Mouse (Mus musculus): ENCODE results near the gene Nfatc2. TPM values are rescaled to one million over a fixed set of nuclear protein-coding genes. Genes with fewer than 3 reads are reported as not detected.

Nfatc2 gene
- polyA plus RNA-seq, 1 experiment from 2014 or later: 13.2 TPM

DNA sequence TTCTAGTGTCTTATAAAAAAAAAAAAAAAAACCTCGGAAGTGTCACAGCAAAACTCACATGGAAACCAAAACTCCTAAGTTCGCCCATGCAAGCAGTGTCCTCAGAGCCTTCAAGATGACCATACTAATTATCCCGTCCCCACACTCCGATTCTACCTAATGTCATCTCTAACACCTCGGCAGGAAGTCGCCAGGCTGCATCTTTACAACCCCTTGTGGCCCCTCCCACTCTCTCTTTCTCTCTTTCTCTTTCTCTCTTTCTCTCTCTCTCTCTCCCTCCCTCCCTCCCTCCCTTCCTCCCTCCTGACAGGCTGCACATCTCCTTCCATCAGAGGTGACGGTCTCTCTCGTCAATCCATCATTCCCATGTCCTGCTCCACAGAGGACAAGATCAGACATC lies 44.4 kb downstream of the Nfatc2 start:
- Histone ChIP-seq H3K9ac (ENCODE audit: low read length) (no peak overlapping the region), H3K27me3 (ENCODE audit: control insufficient read depth, insufficient read depth, low read length) (no peaks in the 10 kb centered on the region; the same call in 1 of the 2 replicates), H3K9me3 (ENCODE audit: control insufficient read depth, low read length) (no peaks in the 10 kb centered on the region), H3K4me1 (ENCODE audit: control insufficient read depth in 2 of 2, insufficient read depth in 2 of 2, low read length in 2 of 2) (peaks cover 33 to 53% of the 10 kb centered on the region in 2 experiments), H3K27ac (replicated peaks in 1 of 2; ENCODE audit: control insufficient read depth in 1 of 2, insufficient read depth in 1 of 2, low read depth in 2 of 2, low read length in 2 of 2) (no peak overlapping the region), H3K4me2 (ENCODE audit: low read length) (no peak overlapping the region), H3K4me3 (ENCODE audit: control insufficient read depth in 1 of 2, insufficient read depth in 1 of 2, low read depth in 1 of 2, low read length in 2 of 2) (no peak overlapping the region), H3K36me3 (ENCODE audit: control insufficient read depth, insufficient read depth, low read length) (0 out of 2 replicates have a peak, but pooled peaks cover 5% of the 10 kb centered on the region)
- no peak for ATAC-seq (ENCODE audit: insufficient number of reproducible peaks, insufficient read depth, low FRiP score, low read depth)
- WGBS: 71% methylated on average over 8 of the region's 8 CpGs

DNA sequence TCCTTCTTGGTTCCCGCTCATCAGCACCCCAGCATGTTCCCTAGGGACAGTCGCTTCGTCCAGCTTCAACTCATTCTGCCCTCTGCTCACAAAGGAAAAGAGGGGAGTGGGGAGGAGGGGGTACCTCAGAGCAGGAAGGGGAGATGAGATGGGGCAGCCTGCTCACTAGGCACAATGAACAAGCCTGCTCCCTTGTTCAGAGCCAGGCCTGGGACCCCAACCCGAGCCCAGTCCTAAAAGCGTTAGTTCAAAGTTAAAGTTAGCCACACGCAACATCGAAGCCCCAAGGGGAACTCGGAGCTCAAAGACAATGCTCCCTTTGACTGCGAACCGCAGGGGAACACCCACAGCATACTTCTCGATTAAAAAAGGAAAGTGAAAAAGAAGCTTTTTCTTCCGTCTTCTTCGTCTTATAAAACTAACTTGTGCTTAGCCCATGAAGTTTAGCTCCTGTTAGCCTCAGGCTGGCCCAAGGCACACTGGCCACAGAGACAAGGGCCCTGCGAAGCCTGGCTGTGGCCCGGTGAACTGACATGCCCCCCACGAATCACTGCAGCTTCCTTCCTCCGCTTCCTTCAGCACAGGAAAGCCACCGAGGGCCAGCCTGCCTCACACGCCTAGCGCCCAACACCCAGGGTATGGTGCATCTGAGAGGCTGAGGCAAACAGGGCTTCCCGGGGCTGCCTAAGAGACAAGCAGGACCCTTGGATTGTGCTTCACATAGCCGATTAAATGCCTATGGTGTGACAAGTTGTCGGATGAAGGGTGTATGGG lies 45.4 kb downstream of the Nfatc2 start:
- H3K9me3 ChIP-seq (ENCODE audit: control insufficient read depth, low read length): no peaks in the 10 kb centered on the region
- no peak overlapping the region for H3K4me3 ChIP-seq (ENCODE audit: control insufficient read depth in 1 of 2, insufficient read depth in 1 of 2, low read depth in 1 of 2, low read length in 2 of 2)
- peak overlapping the region; percentile 26; the same call in 1 of the 2 replicates for H3K9ac ChIP-seq (ENCODE audit: low read length)
- peaks cover 35 to 61% of the 10 kb centered on the region in 2 experiments for H3K4me1 ChIP-seq (ENCODE audit: control insufficient read depth in 2 of 2, insufficient read depth in 2 of 2, low read length in 2 of 2)
- H3K36me3 ChIP-seq (ENCODE audit: control insufficient read depth, insufficient read depth, low read length): 0 out of 2 replicates have a peak, but pooled peaks cover 5% of the 10 kb centered on the region
- H3K4me2 ChIP-seq (ENCODE audit: low read length): 0 out of 2 replicates have a peak overlapping the region, but pooled peaks have one; percentile 31
- ATAC-seq (ENCODE audit: insufficient number of reproducible peaks, insufficient read depth, low FRiP score, low read depth): no peak
- no peaks in the 10 kb centered on the region; the same call in 1 of the 2 replicates for H3K27me3 ChIP-seq (ENCODE audit: control insufficient read depth, insufficient read depth, low read length)
- WGBS: 47% methylated on average over 23 of the region's 23 CpGs
- 0 out of 4 replicates have a peak overlapping the region, but pooled peaks of 1 of the 2 experiments have one; percentile 10 for H3K27ac ChIP-seq (replicated peaks in 1 of 2; ENCODE audit: control insufficient read depth in 1 of 2, insufficient read depth in 1 of 2, low read depth in 2 of 2, low read length in 2 of 2)

DNA sequence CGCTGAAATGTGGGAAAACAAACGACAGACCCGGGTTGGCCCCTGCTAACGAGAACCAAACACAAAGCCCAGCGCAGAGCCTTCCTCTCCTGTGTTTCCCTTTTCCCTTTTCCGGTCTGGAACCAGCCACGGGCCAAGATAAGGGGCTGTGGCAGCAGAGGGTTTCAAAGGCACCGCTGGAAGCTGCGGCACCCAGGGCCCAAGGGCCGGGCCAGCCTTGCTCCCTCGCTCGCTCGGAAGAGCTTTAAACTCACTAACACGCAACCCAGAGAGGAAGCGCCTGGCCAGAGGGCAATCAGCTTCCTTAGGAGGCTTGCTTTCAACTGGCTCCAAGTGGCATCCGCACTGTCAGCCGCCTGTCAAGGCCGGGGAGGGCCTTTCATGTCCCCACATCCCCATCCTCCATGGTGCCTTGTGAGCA lies 47.9 kb downstream of the Nfatc2 start:
- Histone ChIP-seq H3K36me3 (ENCODE audit: control insufficient read depth, insufficient read depth, low read length) (no peaks in the 10 kb centered on the region), H3K4me3 (ENCODE audit: control insufficient read depth in 1 of 2, insufficient read depth in 1 of 2, low read depth in 1 of 2, low read length in 2 of 2) (no peak overlapping the region), H3K27me3 (ENCODE audit: control insufficient read depth, insufficient read depth, low read length) (peaks cover 3% of the 10 kb centered on the region; the same call in 1 of the 2 replicates), H3K9me3 (ENCODE audit: control insufficient read depth, low read length) (no peaks in the 10 kb centered on the region), H3K27ac (replicated peaks in 1 of 2; ENCODE audit: control insufficient read depth in 1 of 2, insufficient read depth in 1 of 2, low read depth in 2 of 2, low read length in 2 of 2) (peak overlapping the region in 1 of 2 experiments; percentile 20; a peak in 1 of 4 replicates), H3K9ac (ENCODE audit: low read length) (0 out of 2 replicates have a peak overlapping the region, but pooled peaks have one; percentile 21), H3K4me1 (ENCODE audit: control insufficient read depth in 2 of 2, insufficient read depth in 2 of 2, low read length in 2 of 2) (peaks cover 49 to 79% of the 10 kb centered on the region in 2 experiments), H3K4me2 (ENCODE audit: low read length) (peak overlapping the region; percentile 30)
- peak; percentile 28 for ATAC-seq (ENCODE audit: insufficient number of reproducible peaks, insufficient read depth, low FRiP score, low read depth)
- WGBS: 16% methylated on average over 18 of the region's 18 CpGs

DNA sequence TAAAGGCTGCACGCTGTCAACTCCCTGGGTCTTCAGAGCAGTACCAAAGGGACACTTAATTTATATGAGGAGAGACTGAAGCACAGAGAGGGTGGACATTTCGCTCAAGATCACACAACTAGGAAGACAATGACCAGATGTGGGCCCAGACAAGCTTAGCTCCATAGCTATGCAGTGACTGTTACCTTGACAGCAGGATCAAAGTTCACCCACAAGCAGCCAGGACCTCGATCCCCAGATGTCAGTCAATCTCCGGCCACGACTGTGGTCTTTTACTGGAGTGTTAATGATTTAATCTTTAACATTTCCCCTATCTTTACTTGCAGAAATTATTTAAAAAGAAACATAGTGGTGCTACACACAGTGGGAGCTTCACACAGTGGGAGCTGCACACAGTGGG lies 49.1 kb downstream of the Nfatc2 start:
- Histone ChIP-seq H3K4me2 (ENCODE audit: low read length) (no peak overlapping the region), H3K36me3 (ENCODE audit: control insufficient read depth, insufficient read depth, low read length) (0 out of 2 replicates have a peak, but pooled peaks cover 2% of the 10 kb centered on the region), H3K9ac (ENCODE audit: low read length) (peak overlapping the region; percentile 38; the same call in 1 of the 2 replicates), H3K27me3 (ENCODE audit: control insufficient read depth, insufficient read depth, low read length) (peaks cover 3% of the 10 kb centered on the region; the same call in 1 of the 2 replicates), H3K4me3 (ENCODE audit: control insufficient read depth in 1 of 2, insufficient read depth in 1 of 2, low read depth in 1 of 2, low read length in 2 of 2) (no peak overlapping the region), H3K27ac (replicated peaks in 1 of 2; ENCODE audit: control insufficient read depth in 1 of 2, insufficient read depth in 1 of 2, low read depth in 2 of 2, low read length in 2 of 2) (peak overlapping the region in 1 of 2 experiments; percentile 24; a peak in 2 of 4 replicates), H3K4me1 (ENCODE audit: control insufficient read depth in 2 of 2, insufficient read depth in 2 of 2, low read length in 2 of 2) (peaks cover 55 to 87% of the 10 kb centered on the region in 2 experiments), H3K9me3 (ENCODE audit: control insufficient read depth, low read length) (no peaks in the 10 kb centered on the region)
- ATAC-seq (ENCODE audit: insufficient number of reproducible peaks, insufficient read depth, low FRiP score, low read depth): no peak
- 53% methylated on average over 5 of the region's 5 CpGs for WGBS

DNA sequence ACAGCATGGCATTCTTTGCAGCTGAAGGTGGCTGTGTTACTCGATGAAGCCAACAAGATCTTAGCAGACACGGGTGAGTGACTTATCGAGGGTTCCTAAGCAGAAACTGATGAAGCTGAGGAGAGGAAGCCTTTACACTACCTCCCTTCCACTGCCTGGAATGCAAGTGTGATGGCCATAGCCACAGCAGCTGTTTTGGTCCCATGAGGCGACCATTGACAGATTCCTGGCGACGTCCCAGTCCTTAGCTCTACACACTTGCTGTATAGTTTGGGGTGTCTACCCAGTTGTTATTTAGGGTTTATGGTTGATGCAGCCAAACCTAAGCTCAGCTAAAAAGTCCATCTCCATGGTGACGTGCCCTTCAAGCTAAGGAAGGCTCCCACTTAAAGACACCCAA lies 50.2 kb downstream of the Nfatc2 start:
- Histone ChIP-seq H3K4me1 (ENCODE audit: control insufficient read depth in 2 of 2, insufficient read depth in 2 of 2, low read length in 2 of 2) (peaks cover 49 to 80% of the 10 kb centered on the region in 2 experiments), H3K9me3 (ENCODE audit: control insufficient read depth, low read length) (no peaks in the 10 kb centered on the region), H3K27ac (replicated peaks in 1 of 2; ENCODE audit: control insufficient read depth in 1 of 2, insufficient read depth in 1 of 2, low read depth in 2 of 2, low read length in 2 of 2) (no peak overlapping the region), H3K9ac (ENCODE audit: low read length) (no peak overlapping the region), H3K27me3 (ENCODE audit: control insufficient read depth, insufficient read depth, low read length) (peaks cover 3% of the 10 kb centered on the region; the same call in 1 of the 2 replicates), H3K36me3 (ENCODE audit: control insufficient read depth, insufficient read depth, low read length) (0 out of 2 replicates have a peak, but pooled peaks cover 2% of the 10 kb centered on the region), H3K4me2 (ENCODE audit: low read length) (no peak overlapping the region), H3K4me3 (ENCODE audit: control insufficient read depth in 1 of 2, insufficient read depth in 1 of 2, low read depth in 1 of 2, low read length in 2 of 2) (no peak overlapping the region)
- 70% methylated on average over 7 of the region's 7 CpGs for WGBS
- ATAC-seq (ENCODE audit: insufficient number of reproducible peaks, insufficient read depth, low FRiP score, low read depth): no peak

DNA sequence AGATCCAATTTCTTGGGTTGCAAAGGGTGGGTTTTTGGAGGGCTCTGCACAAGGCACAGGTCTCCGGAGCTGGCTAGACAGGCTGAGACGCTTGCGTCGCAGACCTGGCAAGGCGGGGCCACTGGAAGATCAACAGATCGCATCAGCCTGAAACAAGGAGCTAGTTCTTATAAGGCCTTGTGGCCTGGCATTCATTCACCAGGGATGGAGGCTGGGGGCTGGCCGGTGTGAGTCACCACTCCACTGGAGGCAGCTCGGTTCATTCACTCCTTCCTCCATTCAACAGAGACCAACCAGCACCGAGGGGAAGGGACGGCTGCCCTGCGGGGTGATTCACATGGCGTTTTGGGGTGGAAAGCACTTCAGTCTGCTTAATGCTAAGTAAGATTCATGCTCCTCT lies 52.1 kb downstream of the Nfatc2 start:
- Histone ChIP-seq H3K36me3 (ENCODE audit: control insufficient read depth, insufficient read depth, low read length) (0 out of 2 replicates have a peak, but pooled peaks cover 2% of the 10 kb centered on the region), H3K4me2 (ENCODE audit: low read length) (no peak overlapping the region), H3K27ac (replicated peaks in 1 of 2; ENCODE audit: control insufficient read depth in 1 of 2, insufficient read depth in 1 of 2, low read depth in 2 of 2, low read length in 2 of 2) (0 out of 4 replicates have a peak overlapping the region, but pooled peaks of 1 of the 2 experiments have one; percentile 19), H3K9me3 (ENCODE audit: control insufficient read depth, low read length) (no peaks in the 10 kb centered on the region), H3K9ac (ENCODE audit: low read length) (no peak overlapping the region), H3K4me3 (ENCODE audit: control insufficient read depth in 1 of 2, insufficient read depth in 1 of 2, low read depth in 1 of 2, low read length in 2 of 2) (no peak overlapping the region), H3K27me3 (ENCODE audit: control insufficient read depth, insufficient read depth, low read length) (0 out of 2 replicates have a peak, but pooled peaks cover 3% of the 10 kb centered on the region), H3K4me1 (ENCODE audit: control insufficient read depth in 2 of 2, insufficient read depth in 2 of 2, low read length in 2 of 2) (peaks cover 47 to 80% of the 10 kb centered on the region in 2 experiments)
- 51% methylated on average over 12 of the region's 12 CpGs for WGBS
- ATAC-seq (ENCODE audit: insufficient number of reproducible peaks, insufficient read depth, low FRiP score, low read depth): no peak; the same call in 1 of the 2 replicates

DNA sequence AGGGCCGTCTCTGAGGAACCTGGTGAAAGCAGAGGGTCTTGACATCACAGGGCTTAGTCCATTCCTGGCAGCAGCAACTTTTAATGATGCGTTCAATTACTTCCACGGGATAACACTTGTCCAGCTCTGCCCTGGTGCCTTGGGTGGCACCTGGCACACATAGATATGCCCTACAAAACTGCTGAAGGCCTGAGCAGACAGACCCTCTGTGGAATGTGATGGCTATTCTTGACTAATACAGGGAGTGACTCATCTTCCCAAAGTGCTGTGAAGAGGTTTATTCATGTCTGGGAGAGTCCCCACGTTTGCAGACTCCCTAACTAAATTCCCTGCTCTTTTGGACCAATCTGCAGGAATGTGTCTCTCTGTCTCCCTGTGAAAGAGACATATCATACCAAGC lies 53.4 kb downstream of the Nfatc2 start:
- Histone ChIP-seq H3K4me3 (ENCODE audit: control insufficient read depth in 1 of 2, insufficient read depth in 1 of 2, low read depth in 1 of 2, low read length in 2 of 2) (no peak overlapping the region), H3K27ac (replicated peaks in 1 of 2; ENCODE audit: control insufficient read depth in 1 of 2, insufficient read depth in 1 of 2, low read depth in 2 of 2, low read length in 2 of 2) (no peak overlapping the region; a peak in 1 of 4 replicates), H3K9me3 (ENCODE audit: control insufficient read depth, low read length) (no peaks in the 10 kb centered on the region), H3K9ac (ENCODE audit: low read length) (no peak overlapping the region; the same call in 1 of the 2 replicates), H3K27me3 (ENCODE audit: control insufficient read depth, insufficient read depth, low read length) (0 out of 2 replicates have a peak, but pooled peaks cover 3% of the 10 kb centered on the region), H3K4me2 (ENCODE audit: low read length) (no peak overlapping the region), H3K36me3 (ENCODE audit: control insufficient read depth, insufficient read depth, low read length) (0 out of 2 replicates have a peak, but pooled peaks cover 2% of the 10 kb centered on the region), H3K4me1 (ENCODE audit: control insufficient read depth in 2 of 2, insufficient read depth in 2 of 2, low read length in 2 of 2) (peaks cover 46 to 75% of the 10 kb centered on the region in 2 experiments)
- no peak for ATAC-seq (ENCODE audit: insufficient number of reproducible peaks, insufficient read depth, low FRiP score, low read depth)
- WGBS: 39% methylated on average over 4 of the region's 4 CpGs

Data from heart, embryonic 14.5 days (tissue).